Mouse (Mus musculus) left cerebral cortex, adult 2 months (tissue): Measurements from ENCODE around the gene Sprr1b. TPM values are rescaled to one million over a fixed set of nuclear protein-coding genes. Genes with fewer than 3 reads are reported as not detected.
"Not testable (repeated sequence)": the region's sequence is repeated elsewhere in the genome, so short reads cannot be mapped to it uniquely, and the experiment has no call there.

ENCODE experiments used
- DNase-seq, 2 experiments: peaks; one replicate each; pipeline ENCODE4 v3.0.0; 2021 to 2022; ENCODE audit warnings: low spot score in 2 of 2, mixed read lengths in 1 of 2; ENCODE audit errors: extremely low spot score in 1 of 2
- H3K27ac ChIP-seq: fragments of 200-600 bp; 2 replicates; pipeline ENCODE4 v1.8.1; 2022
- H3K4me3 ChIP-seq: fragments of 200-600 bp; 2 replicates; pipeline ENCODE4 v1.8.1; 2022
- CTCF ChIP-seq: fragments of 200-600 bp; IDR thresholded peaks from 2 replicates; pipeline ENCODE4 v1.8.1; 2022; ENCODE audit warnings: antibody characterized with exemption, mild to moderate bottlenecking, moderate library complexity
- intact Hi-C: fragments of 180-260 bp; cut with DNase I; formaldehyde crosslinking; loops from one replicate; pipeline ENCODE4 v1.15.1; 2025
- long read RNA-seq, 2 experiments: library from polyadenylated mRNA; stranded (forward); transcript quantifications; one replicate each; pipeline ENCODE4 v2.0.0; 2021; ENCODE audit warnings: borderline mapping rate in 2 of 2
- total RNA-seq, 2 experiments: library from RNA; stranded (reverse); gene quantifications; 2 replicates each; pipeline ENCODE4 v1.2.3; 2021

Gene Sprr1b
- total RNA-seq: not detected
- long read RNA-seq, experiment 1: 0 reads
- long read RNA-seq, experiment 2: 0 reads

DNA sequence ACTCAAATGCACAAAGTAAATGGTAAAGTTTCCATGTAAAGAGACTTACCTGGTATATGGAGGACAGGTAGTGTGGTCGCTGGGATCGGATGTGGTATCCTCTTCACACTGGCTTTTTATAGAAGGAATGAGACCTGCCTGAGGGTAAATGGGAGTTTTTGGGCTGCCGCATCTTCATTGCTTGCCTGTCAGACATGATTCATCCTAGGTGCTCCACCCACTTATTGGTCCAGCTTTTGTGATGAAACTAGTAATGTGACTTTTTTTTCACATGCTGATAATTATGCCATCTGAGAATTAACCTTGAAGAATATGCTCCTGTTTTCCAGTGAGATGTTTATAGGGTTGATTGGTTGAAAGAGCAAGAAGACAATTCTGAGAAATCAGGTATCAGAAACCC lies at the start of gene Sprr1b:
TSS of gene Sprr1b (minus strand) at position 101 of the 400 bp plus-strand sequence.
- H3K27ac ChIP-seq: no peak within 1 kb of the TSS
- no peak for DNase-seq
- intact Hi-C loops: no loop called here
- H3K4me3 ChIP-seq: no peak within 1 kb of the TSS
- TF ChIP-seq CTCF: no peak

DNA sequence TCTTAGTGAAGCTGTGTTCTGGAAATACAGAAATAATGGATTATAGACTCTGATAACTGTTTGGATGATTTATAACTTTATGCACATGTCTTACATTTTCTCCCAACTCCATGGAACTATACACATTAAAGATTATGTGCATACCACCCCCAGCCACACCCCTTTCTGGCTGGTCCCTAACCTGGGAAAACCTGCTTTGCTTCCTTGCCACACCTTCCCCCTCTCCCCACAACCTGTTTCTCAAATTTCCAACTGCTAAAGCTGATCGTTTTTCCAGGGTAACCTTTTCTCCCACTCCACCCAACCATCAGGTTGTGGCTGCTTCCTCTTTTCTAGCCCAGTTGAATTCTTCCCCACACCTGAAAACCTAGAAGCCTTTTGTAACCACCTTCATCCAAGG lies 47.7 kb upstream of the Sprr1b start:
- intact Hi-C loops: no loop called here
- H3K4me3 ChIP-seq: no peak overlapping the region
- DNase-seq: no peak

DNA sequence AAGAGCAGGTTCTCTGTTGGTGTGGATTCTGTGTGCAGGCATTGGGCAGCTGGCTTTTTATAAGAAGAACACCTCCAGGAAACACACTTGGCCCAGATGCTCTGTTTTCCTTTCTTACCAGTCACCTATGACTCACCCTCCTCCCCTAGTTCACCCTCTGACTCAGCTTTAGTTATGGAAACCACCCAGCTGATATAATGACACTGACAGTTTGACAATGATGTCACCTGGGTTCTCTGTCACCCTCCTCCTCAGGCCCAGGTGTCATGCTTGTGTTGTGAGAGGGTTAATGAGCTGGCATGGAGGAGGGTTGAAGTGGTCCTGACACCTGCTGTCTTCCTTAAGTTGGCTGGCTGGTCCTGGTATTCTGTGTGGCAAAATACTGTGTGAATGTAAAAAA lies 47.3 kb upstream of the Sprr1b start, which contains the start of gene Sprr1a:
TSS of gene Sprr1a (minus strand) at position 33 of the 400 bp plus-strand sequence.
- TF ChIP-seq CTCF: no peak
- intact Hi-C loops: no loop called here

More for the DNA sequence above, 47.7 kb upstream of the Sprr1b start:
- no peak for TF ChIP-seq CTCF
- no peak overlapping the region for H3K27ac ChIP-seq

DNA sequence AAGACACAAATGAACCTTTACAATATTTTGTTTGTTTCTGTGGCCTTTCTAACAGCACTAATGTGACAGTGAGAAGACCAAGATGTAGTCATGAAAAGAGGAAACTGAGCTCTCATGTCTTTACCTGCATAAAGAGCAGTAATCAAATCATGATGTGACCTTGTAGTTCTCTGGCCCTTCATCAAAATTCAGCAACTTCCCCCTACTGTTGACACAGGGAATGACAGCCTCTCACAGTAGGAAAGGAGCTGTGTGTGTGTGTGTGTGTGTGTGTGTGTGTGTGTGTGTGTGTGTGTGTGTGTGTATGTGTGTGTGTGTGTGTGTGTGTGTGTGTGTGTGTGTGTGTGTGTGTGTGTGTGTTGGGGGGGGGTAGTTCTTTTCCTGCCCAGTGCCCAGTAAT lies 42.7 kb upstream of the Sprr1b start:
- DNase-seq, H3K4me3 ChIP-seq, intact Hi-C loops, H3K27ac ChIP-seq: not testable (repeated sequence)
- peak; percentile 6 for TF ChIP-seq CTCF

More for the DNA sequence above, 47.3 kb upstream of the Sprr1b start, which contains the start of gene Sprr1a:
- DNase-seq: no peak
- no peak within 1 kb of the TSS for H3K4me3 ChIP-seq
- no peak within 1 kb of the TSS for H3K27ac ChIP-seq

DNA sequence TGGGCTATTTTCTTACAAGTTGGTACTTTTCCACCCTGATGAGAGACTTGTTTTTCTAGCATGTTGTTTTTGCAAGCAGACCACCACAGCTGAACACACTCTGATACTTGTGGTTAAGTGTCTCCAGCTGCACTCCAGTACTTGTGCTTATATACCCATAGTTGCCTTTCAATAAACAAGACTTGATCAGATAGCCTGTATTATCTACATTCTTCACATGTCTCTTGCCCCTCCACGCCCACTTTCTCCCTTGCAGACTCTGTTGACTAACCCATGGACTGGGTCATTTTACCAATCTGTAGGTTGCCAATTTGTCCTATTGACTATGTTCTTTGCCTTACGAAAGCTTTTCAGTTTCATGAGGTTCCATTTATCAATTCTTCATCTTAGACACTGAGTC lies 31.5 kb upstream of the Sprr1b start:
- intact Hi-C loops: no loop called here
- DNase-seq: no peak
- no peak for TF ChIP-seq CTCF
- H3K27ac ChIP-seq: no peak overlapping the region
- H3K4me3 ChIP-seq: no peak overlapping the region

DNA sequence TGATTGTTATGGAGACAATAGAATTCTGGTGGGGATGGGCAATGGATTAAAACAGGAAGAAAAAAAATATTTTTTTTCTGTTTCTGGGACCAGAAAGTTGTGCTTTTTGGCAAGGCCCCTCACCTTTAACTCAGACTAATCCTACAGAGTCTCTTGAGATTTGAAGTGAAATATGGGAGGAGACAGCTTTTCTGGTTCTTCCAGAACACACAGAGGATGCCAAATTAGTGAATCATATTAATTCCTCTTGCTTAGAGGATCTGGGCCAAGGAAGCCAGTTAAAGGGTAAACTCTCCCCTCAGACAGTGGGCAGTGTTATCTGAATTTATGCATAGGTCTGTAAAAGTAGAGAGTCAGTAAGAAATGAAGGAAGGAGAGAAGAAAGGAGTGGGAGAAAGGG lies 28.8 kb upstream of the Sprr1b start:
- H3K27ac ChIP-seq: no peak overlapping the region
- intact Hi-C loops: no loop called here
- H3K4me3 ChIP-seq: no peak overlapping the region
- no peak for DNase-seq
- TF ChIP-seq CTCF: no peak

DNA sequence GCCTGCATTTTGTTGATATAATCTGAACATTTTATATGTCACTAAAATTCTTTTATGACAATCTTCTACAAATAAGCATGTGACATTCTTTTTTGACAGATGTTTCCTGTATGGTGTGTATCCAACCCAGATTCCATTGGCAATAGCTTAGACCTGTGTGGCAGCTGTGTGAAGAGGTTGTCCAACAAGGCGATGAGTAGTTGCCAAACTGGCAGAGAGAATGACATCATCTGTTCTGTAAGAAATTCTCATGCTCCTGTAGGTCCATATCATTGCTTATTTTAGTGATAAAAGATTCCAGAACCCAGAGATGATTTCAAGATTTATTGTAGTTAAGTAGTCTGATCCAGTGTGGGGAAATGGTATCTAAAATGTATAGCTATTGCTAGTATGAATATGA lies 28.0 kb upstream of the Sprr1b start:
- intact Hi-C loops: no loop called here
- no peak overlapping the region for H3K27ac ChIP-seq
- DNase-seq: no peak
- no peak overlapping the region for H3K4me3 ChIP-seq
- no peak for TF ChIP-seq CTCF

DNA sequence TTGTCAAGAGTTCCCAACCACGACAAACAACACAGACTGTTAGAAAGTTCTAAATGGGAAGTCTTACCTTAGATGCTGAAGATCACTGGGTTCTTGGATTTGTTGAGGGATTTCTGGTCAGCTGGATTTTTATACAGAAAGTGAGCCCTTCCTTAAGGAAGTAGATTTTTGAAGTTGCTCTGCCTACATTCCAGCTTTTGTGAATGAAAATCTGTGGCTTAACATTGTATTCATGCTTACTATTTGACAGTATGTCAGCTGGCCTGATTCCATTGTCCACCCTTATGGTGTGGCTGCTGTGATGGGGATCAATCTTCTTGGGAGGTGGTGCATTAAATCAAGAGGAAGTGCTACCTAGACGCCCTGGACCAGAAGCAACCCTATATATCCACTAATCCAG lies 20.0 kb upstream of the Sprr1b start, which contains the start of gene Sprr3:
TSS of gene Sprr3 (minus strand) at position 101 of the 400 bp plus-strand sequence.
- intact Hi-C loops: no loop called here
- TF ChIP-seq CTCF: no peak
- DNase-seq: no peak
- Histone ChIP-seq H3K27ac (no peak within 1 kb of the TSS), H3K4me3 (no peak within 1 kb of the TSS)

DNA sequence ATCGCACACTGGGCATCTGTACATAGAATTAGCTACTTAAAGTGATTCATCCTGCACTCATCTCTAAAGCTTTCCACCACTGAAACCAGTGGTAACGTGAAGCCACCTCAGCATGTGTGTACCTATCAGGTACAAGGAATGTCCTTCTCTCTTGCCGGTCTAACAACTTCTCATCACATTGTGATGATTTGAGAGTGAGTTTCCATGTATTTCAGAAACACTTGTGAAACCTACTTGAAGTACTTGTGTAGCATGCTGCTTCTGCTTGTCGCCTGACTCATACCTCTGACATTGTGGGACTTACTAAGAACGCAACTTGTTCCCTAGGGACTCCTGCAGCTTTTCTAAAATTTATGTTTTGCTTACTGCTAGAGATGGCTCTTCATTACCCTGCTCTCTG lies 16.6 kb upstream of the Sprr1b start:
- no peak overlapping the region for H3K4me3 ChIP-seq
- no peak for DNase-seq
- no peak overlapping the region for H3K27ac ChIP-seq
- intact Hi-C loops: no loop called here
- no peak for TF ChIP-seq CTCF

DNA sequence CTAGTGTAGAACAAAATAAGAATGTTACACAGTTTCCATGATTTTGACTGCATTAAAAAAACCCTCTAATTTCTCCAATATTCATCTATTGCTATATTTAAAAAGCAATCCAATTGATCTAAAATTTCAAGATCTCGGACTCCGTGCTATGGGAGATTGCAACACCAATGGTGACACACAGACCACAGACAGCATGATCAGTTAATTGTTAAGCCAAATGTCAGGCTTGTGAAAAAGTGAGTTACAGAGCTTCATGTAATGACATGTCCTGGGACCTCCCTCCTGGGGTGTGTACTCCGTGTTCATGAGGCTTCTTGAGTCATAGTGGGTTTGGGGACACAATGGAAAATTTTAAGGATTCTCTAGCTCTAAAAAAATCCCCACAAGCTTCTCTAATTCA lies 1.6 kb upstream of the Sprr1b start:
- Histone ChIP-seq H3K27ac (no peak overlapping the region), H3K4me3 (no peak overlapping the region)
- intact Hi-C loops: no loop called here
- no peak for DNase-seq
- no peak for TF ChIP-seq CTCF

DNA sequence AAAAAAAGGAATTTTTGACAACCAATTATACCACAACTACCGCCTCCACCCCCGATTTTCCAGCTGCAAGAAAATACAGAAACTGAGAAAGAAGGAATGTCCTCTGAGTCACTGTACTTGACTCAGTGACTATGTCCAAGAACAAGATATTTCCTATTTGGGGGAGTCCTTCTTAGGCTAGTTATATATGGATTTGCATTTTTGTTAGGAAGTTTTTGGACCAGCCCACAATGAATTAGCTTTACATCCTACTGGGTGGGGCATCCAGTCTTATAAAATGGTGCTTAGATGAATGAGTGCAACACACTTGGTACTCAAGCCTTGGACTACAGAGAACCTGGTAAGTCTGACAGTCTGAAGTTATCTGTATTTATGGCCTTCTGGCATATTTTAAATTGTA lies 6.3 kb downstream of the Sprr1b start, which contains the start of gene Sprr2k:
TSS of gene Sprr2k (plus strand) at position 301 of the 400 bp plus-strand sequence.
- DNase-seq: no peak
- no peak for TF ChIP-seq CTCF
- H3K4me3 ChIP-seq: no peak within 1 kb of the TSS
- H3K27ac ChIP-seq: no peak within 1 kb of the TSS
- intact Hi-C loops: no loop called here

DNA sequence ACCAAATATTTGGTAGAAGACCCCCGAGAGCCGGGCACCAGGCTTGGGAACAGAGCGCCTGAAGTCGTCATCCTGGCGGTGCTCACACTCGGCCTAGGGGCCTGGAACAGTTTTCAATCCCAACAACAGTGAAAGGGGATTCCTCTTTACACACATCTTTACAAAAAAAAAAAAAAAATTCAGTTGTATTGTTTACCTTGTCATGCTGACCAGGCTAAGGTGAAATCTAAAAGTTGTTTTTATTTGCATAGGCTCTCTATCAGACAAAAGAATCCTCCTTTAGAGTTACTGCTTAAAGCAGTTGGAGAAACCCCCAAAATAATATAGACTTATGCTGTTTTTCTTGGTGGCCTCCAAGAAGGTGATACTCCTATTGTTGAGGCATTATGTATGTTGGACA lies 9.3 kb downstream of the Sprr1b start, which contains the start of gene Gm9774:
TSS of gene Gm9774 (minus strand) at position 101 of the 400 bp plus-strand sequence.
- Histone ChIP-seq H3K27ac (no peak within 1 kb of the TSS), H3K4me3 (no peak within 1 kb of the TSS)
- TF ChIP-seq CTCF: no peak
- no peak for DNase-seq
- intact Hi-C loops: no loop called here

DNA sequence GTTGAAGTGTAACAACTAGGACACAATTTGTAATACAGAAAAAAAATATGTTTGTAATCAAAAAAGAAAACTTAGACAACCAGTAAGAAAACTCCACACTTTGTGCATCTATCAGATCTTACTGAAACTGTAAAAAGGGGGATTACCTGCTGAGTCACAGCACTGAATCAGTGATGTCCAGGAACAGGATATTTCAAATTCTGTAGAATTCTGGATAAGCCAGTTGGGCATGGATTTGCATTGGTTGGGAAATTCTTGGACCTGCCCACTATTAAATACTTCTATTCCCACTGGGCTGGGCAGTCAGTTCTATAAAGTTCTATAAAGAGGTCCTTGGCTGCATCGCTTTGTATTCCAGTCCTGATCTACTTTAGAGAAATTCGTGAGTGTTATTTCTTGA lies 20.8 kb downstream of the Sprr1b start, which contains the start of gene Sprr2j-ps:
TSS of gene Sprr2j-ps (plus strand) at position 301 of the 400 bp plus-strand sequence.
- TF ChIP-seq CTCF: no peak
- no peak for DNase-seq
- intact Hi-C loops: no loop called here
- H3K4me3 ChIP-seq: no peak within 1 kb of the TSS
- H3K27ac ChIP-seq: no peak within 1 kb of the TSS
